Mouse (Mus musculus) common myeloid progenitor, adult 5-6 weeks (primary cell): ENCODE measurements around the gene Mpig6b. TPM values are rescaled to one million over a fixed set of nuclear protein-coding genes. Genes with fewer than 3 reads are reported as not detected.

Experiments used
- ATAC-seq: replicated peaks from 2 replicates; pipeline ENCODE4 v1.8.0; 2016; ENCODE audit warnings: low read depth, mild to moderate bottlenecking, moderate TSS enrichment, inconsistent platforms; ENCODE audit not compliant: poor library complexity, severe bottlenecking
- total RNA-seq: library from RNA; stranded (forward); fragments of 200-1000, 187-1606 nt; gene quantifications from 2 replicates; pipeline ENCODE4 v1.2.3, GENCODE M21; 2017

Gene Mpig6b
- total RNA-seq, 1 experiment from 2014 or later: not detected

DNA sequence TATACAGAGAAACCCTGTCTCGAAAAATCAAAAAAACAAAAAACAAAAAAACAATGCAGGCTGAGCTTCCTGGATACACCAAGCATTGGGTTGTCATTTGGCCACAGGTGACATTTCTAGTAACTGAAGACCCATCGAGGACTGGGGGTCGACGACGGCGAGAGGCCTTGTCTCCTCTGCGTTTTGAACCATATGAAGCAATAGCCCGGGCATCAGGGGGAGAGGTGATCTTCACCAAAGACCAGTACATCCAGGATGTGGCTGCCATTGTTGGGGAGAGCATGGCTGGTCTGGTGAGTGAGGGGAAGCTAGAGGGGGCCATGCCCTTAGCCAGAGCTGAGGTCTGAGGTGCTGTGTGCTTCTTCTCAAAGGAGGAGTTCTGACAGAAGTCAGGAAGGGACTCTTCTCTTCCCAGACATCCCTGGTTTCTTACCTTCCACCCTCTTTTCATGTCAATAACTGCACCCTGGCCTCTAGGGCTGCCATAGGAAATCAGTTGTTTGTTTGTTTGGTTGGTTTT lies 43.4 kb downstream of the Mpig6b start:
- ATAC-seq: no peak

- ATAC-seq: peak; percentile 67
Observed at GRCm38 (mm10) chr17:35021842-35022477, 44.0 kb downstream of the Mpig6b start.

GRCm38 (mm10) chr17:35021163-35021808 lies 44.7 kb downstream of the Mpig6b start:
- peak; percentile 53 for ATAC-seq

DNA sequence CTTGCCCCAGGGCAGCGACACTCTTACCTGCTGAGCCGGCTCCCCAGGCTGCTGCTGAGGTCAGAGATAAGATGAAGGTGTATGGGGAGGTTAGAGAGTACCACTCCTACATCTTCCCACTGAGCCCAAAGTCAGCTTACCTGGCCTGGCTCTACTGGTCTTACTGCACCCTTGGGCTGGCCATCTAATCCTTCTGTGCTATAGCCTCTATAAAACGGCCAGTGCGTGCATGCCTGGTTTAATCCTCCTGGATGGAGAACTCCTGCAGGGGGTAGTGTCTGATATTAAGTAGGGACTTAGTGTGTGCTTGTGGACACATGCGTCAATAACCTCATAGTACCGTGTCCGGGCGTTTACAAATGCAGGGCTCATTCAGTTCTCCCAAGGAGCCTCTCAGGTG lies 45.4 kb downstream of the Mpig6b start:
- no peak for ATAC-seq

DNA sequence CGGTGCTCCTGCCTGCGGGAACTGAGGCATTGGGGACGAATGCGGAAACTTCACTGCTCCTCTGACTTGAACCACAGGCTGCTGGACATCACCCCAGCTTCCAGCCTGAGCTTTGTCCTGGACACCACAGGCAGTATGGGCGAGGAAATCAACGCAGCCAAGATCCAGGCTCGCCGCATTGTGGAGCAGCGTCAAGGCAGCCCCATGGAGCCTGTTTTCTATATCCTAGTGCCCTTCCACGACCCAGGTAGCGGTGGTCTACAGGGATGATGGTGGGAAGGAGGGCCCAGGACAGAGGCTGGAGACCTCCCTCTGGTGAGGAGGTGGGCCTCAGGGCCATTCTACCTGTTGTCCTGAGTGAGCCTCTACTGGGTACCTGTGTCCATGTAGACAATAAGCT lies 46.1 kb downstream of the Mpig6b start:
- ATAC-seq: no peak

DNA sequence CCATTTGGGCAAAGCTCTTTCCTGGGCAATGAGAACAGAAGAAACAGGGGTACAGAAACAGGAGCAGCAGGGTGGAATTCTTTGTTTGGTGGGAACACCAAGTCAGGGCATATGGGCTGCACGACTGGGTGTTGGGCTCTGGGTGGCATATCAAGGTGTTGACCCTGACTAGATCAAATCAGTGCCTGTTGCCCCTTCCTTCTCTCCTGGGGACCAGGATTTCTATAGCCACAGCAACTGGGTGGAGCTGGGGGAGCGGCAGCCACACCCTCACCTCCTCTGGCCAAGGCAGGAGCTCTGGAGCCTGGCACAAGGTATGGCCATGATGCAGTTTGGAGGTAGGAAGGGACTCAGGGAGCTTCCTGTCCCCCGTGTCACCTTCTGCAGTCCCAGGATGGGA lies 47.8 kb downstream of the Mpig6b start:
- no peak for ATAC-seq

DNA sequence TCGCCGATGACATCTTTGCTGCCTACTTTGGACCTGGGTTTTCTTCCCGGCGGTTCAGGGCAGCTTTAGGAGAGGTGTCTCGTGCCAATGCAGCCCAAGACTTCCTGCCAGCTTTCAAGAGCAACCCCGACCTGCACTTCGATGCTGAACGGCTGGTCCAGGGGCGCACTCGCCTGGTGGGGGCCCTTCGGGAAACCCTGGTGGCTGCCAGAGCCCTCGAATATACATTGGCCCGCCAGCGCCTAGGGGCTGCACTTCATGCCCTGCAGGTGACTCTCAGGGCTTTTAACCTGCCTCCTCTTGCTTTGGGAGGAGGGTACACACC lies 48.3 kb downstream of the Mpig6b start:
- ATAC-seq: no peak

DNA sequence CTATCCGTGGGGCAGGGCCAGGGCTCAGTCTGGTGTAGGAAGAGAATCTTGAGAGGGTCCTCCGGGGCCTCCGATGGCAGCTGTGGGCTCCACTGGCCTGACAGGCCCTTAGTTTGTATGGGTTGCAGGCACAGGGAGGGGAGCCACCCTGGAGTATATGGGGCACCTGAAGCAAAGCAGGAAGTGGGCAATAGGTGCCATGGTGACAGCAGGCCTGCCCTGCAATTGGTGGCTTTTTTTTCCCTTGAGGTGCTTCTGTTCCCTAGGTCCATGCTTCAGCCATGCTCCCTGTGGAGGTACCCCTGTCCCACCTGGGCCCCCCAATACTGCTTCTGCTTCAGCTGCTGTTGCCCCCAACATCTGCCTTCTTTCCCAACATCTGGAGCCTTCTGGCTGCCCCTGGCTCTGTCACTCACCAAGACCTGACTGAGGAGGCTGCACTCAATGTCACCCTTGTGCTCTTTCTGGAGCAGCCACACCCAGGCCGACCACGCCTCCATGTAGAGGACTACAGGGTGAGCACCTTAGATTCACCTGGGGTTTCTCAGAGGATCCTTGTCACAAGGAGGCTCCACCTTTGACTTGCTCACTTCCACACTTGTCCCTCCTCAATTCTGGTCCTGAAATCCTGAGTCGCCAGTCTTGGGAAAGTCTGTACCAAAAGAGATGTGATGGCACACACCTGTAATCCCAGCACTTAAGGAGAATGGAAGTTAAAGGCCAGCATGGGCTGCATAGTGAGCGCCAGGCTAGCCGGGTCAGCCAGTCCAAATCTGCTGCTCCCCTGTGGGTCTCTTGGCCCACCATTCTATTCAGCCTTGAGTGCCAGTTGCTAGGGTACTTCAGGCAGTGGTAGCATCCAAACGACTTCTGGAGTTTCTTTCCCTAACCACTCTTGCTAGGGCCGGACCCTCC lies 48.9 kb downstream of the Mpig6b start:
- no peak for ATAC-seq

- ATAC-seq: peak; percentile 31; the same call in 1 of the 2 replicates
Observed at GRCm38 (mm10) chr17:35016376-35016775, 49.6 kb downstream of the Mpig6b start, which contains the start of gene Vwa7. Vwa7 (plus strand) TSS chr17:35016579.

DNA sequence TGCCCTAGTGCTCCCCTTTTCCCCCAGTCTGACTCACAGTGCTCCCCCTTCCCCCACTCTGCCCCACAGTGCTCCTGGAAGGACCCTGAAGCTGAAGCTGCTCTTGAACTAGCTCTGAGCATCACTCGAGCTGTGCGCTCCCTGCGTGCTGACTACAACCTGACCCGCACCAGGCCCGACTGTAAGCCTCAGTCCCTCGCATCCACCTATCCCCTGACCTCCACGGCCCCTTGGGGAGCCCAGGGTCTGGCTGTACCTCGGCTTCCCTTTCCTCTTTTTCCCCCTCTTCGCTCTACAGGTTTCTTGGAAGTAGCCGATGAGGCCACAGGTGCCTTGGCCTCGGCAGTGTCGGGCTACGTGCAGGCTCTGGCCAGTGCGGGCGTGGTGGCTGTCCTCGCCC lies 50.7 kb downstream of the Mpig6b start:
- no peak for ATAC-seq

GRCm38 (mm10) chr17:35013221-35013620 lies 52.8 kb downstream of the Mpig6b start:
- no peak for ATAC-seq

Other genes starting within 250 kb of the Mpig6b start
- 10.0 and 32.9 TPM in 2 replicates for gene Stk19, start 229.2 kb downstream of the Mpig6b start, total RNA-seq
- 21.2 and 27.9 TPM in 2 replicates for gene Dxo, start 229.2 kb downstream of the Mpig6b start, total RNA-seq
- 28.9 and 33.8 TPM in 2 replicates for gene Skiv2l, start 216.0 kb downstream of the Mpig6b start, total RNA-seq
- 39.6 and 41.9 TPM in 2 replicates for gene Nelfe, start 215.8 kb downstream of the Mpig6b start, total RNA-seq
- gene Cfb, start 203.7 kb downstream of the Mpig6b start, total RNA-seq: not detected in 2 replicates
- gene Zbtb12, start 186.7 kb downstream of the Mpig6b start, total RNA-seq: 11.1 and 16.2 TPM in 2 replicates
- not detected in 2 replicates for gene Gm20547, start 184.1 kb downstream of the Mpig6b start, total RNA-seq
- 2.8 and 10.0 TPM in 2 replicates for gene C2, start 167.9 kb downstream of the Mpig6b start, total RNA-seq
- 96.6 and 107 TPM in 2 replicates for gene Ehmt2, start 167.7 kb downstream of the Mpig6b start, total RNA-seq
- gene Slc44a4, start 151.7 kb downstream of the Mpig6b start, total RNA-seq: not detected in 2 replicates
- 3.4 and 5.0 TPM in 2 replicates for gene Neu1, start 134.9 kb downstream of the Mpig6b start, total RNA-seq
- 79.3 and 84.3 TPM in 2 replicates for gene Hspa1b, start 106.9 kb downstream of the Mpig6b start, total RNA-seq
- not detected in 2 replicates for gene Gm20481, start 96.3 kb downstream of the Mpig6b start, total RNA-seq
- 33.5 and 47.4 TPM in 2 replicates for gene Hspa1a, start 94.0 kb downstream of the Mpig6b start, total RNA-seq
- gene Hspa1l, start 93.5 kb downstream of the Mpig6b start, total RNA-seq: 0.63 TPM in 1 of 2 replicates, not detected in the other
- gene Lsm2, start 84.3 kb downstream of the Mpig6b start, total RNA-seq: 26.9 and 34.1 TPM in 2 replicates
- gene Vars, start 65.2 kb downstream of the Mpig6b start, total RNA-seq: 174 and 210 TPM in 2 replicates
- gene Vwa7, start 49.6 kb downstream of the Mpig6b start, total RNA-seq: 0.32 TPM in 1 of 2 replicates, not detected in the other
- 1.2 and 4.4 TPM in 2 replicates for gene Sapcd1, start 38.2 kb downstream of the Mpig6b start, total RNA-seq
- gene Msh5, start 19.4 kb downstream of the Mpig6b start, total RNA-seq: 3.8 and 4.2 TPM in 2 replicates
- 214 and 220 TPM in 2 replicates for gene Clic1, start 16.2 kb downstream of the Mpig6b start, total RNA-seq
- 21.3 and 26.7 TPM in 2 replicates for gene Ddah2, start 7.1 kb downstream of the Mpig6b start, total RNA-seq
- gene Ly6g6c, start 796 bp downstream of the Mpig6b start, total RNA-seq: not detected in 2 replicates
- gene Ly6g6e, start 10.7 kb upstream of the Mpig6b start, total RNA-seq: not detected in 2 replicates
- gene Ly6g6d, start 11.9 kb upstream of the Mpig6b start, total RNA-seq: not detected in 2 replicates
- gene Ly6g6f, start 19.4 kb upstream of the Mpig6b start, total RNA-seq: not detected in 2 replicates
- gene Abhd16a, start 23.1 kb upstream of the Mpig6b start, total RNA-seq: 33.1 and 38.8 TPM in 2 replicates
- not detected in 2 replicates for gene Ly6g5c, start 42.1 kb upstream of the Mpig6b start, total RNA-seq
- not detected in 2 replicates for gene Ly6g5b, start 49.2 kb upstream of the Mpig6b start, total RNA-seq
- gene Gpank1, start 55.3 kb upstream of the Mpig6b start, total RNA-seq: 39.5 and 50.1 TPM in 2 replicates
- gene Csnk2b, start 55.9 kb upstream of the Mpig6b start, total RNA-seq: 286 and 306 TPM in 2 replicates
- gene D17H6S53E, start 60.2 kb upstream of the Mpig6b start, total RNA-seq: 6.3 and 8.2 TPM in 2 replicates
- not detected in 2 replicates for gene Apom, start 65.9 kb upstream of the Mpig6b start, total RNA-seq
- 58.8 and 103 TPM in 2 replicates for gene Bag6, start 69.0 kb upstream of the Mpig6b start, total RNA-seq
- 74.7 and 110 TPM in 2 replicates for gene Prrc2a, start 98.7 kb upstream of the Mpig6b start, total RNA-seq
- 4.7 and 5.4 TPM in 2 replicates for gene Aif1, start 109.9 kb upstream of the Mpig6b start, total RNA-seq
- 44.3 and 51.6 TPM in 2 replicates for gene Lst1, start 122.3 kb upstream of the Mpig6b start, total RNA-seq
- 1.1 and 1.8 TPM in 2 replicates for gene Ltb, start 128.3 kb upstream of the Mpig6b start, total RNA-seq
- gene Tnf, start 135.8 kb upstream of the Mpig6b start, total RNA-seq: 9.4 and 11.3 TPM in 2 replicates
- not detected in 2 replicates for gene Lta, start 139.2 kb upstream of the Mpig6b start, total RNA-seq
- gene Gm16181, start 154.7 kb upstream of the Mpig6b start, total RNA-seq: not detected in 2 replicates
- 1.6 and 1.8 TPM in 2 replicates for gene Atp6v1g2, start 167.5 kb upstream of the Mpig6b start, total RNA-seq
- gene Nfkbil1, start 169.6 kb upstream of the Mpig6b start, total RNA-seq: 5.2 and 7.0 TPM in 2 replicates
- gene Ddx39b, start 175.6 kb upstream of the Mpig6b start, total RNA-seq: 199 and 218 TPM in 2 replicates
- 427 and 466 TPM in 2 replicates for gene H2-D1, start 196.5 kb upstream of the Mpig6b start, total RNA-seq